Mouse (Mus musculus) natural killer cell, adult 2 months (primary cell): ENCODE results near the gene Hint3.

ENCODE experiments used
- DNase-seq, 2 experiments: peaks; one replicate each; pipeline ENCODE4 v3.0.0; 2022; ENCODE audit warnings: low spot score in 2 of 2

Hint3 gene

DNA sequence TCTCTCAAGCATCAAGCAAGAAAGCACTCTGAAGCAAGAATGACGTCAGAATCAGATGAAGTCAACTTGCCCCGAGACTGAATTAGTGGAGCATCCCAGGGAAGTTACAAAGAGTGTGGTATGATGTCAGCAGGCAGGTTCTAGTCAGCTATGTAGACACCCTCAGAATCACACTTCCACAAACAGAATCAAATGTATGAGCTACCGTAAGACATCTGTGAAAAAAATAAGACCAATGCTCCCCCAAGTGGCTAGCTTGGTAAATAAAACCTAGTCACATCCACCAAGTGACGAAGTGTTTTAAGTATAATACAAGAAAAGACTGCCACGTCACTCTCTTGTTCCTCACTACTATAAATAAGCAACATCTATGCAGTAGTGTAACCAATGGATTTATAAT lies 42.4 kb downstream of the Hint3 start:
- DNase-seq = no peak

DNA sequence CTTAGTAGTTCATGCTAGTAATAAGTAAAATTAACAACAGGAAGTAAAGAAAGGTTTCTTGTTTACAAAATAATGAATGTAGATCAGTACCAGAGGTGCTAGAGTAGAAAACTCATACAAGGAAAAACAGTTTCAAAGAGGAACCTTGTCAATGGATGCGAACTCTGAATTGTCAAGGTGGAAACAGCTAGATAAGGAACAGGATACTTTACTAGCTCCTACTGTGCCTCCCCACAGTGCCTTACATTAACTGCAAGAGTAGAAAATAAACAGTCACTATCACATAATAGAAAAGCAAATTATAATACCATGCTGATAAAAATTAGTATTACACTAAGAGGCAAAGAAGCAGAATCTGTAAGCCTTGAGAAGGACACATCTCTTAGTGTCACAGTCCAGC lies 43.7 kb downstream of the Hint3 start:
- no peak for DNase-seq

DNA sequence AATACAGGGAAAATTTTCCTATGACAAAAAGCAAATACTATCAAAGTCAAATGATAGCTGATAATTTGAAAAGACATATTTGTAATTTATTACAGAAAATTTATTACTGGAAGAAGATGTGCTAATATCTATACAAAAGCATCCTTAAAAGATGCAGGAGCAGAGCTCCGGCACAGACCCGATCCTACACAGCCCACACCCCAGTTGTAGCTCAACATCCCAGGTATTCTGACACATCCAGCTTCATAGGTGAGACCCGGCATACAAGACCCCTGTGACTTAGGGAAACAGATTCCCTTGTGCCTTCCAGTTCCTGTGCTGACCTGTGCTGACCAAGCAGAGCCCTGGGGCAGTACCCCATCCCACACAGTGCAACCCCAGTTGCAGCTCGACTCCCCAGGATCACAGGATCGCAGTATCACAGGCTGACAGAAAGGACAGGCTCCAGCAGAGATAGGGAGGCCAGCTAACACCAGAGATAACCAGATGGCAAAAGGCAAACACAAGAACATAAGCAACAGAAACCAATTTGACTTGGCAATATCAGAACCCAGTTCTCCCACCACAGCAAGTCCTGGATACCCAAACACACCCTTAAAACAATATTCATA lies 51.7 kb downstream of the Hint3 start:
- no peak for DNase-seq

DNA sequence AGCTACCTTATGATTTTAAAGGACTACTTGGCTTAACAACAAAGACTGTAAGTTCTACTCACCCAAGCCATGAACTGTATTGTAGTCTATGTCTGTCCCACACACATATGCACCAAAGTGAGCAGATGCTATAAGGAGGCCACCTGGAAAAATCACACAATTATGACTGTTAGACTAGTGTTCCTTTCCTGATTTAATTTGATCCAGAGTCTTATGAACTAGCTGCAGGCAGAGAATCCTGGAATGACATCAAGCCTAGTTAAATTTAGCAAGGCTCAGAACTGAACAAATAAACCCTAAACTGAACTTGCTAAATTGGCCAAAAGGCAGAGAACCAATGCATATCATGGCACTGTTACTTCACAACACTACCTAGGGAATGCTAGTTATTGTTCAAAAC lies 63.1 kb downstream of the Hint3 start:
- no peak for DNase-seq

DNA sequence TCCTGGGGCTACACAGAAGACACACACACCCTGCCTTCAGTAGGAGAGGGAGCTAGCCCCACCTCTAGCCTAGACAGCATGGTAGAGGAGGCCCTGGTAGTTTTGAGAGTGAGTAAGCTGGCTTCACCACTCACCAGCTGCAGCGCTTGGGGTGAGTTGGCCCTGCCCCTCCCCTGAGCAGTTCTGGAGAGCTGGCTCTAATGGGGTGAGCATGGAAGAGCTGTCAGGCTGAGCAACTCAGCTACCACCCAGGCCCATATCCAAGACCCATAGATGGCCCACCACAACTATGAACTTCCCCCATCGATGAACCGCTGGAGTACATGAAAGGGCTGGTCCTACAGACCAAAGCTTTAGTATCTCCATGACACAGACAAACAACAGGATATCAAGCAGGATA lies 64.8 kb downstream of the Hint3 start:
- no peak for DNase-seq
